Mouse (Mus musculus) right cerebral cortex, postnatal 36 days (tissue): ENCODE measurements around the gene Dusp22.

ENCODE experiments used
- DNase-seq, 2 experiments: peaks; one replicate each; pipeline ENCODE4 v3.0.0; 2022; ENCODE audit warnings: low spot score in 2 of 2, mixed read lengths in 1 of 2

Gene Dusp22

DNA sequence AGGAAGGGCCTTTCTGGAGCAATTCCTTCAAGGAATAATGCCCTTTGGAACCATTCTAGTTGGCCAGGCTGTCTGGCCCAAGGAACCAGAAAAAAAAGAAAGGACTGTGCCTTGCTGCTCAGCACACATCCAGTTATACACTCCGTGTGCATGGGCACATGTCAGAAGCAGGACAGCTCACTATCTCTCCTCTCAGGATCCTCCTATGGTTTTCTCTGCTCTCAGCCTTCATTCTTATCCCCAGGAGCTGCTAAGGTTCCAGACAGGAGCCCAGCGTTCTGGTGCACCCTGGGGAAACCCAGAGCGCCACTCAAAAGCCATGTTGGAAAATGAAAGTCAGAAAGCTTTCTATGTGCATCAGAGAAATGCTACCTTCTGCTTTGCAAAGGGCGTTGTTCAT is 55.8 kb downstream of the Dusp22 start:
- DNase-seq = no peak

DNA sequence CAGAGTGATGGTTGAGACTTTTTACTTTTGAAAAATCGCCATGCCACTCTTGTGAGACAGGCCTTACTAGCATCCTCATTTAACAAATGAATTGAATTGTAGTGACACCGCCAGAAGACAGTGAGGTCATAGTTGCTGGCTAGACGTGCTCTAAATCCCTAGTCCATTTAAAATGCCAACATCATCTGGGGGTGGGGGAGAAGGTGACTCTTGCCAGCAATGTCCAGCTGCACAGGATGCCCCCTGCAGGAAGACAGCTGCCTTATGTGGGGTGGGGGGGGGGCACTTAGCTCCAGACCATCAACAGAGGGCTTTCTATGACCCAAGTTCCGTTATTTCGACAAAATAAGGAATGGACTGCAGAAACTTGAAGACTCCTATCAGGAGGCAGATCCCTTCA is 56.8 kb downstream of the Dusp22 start:
- DNase-seq = no peak

DNA sequence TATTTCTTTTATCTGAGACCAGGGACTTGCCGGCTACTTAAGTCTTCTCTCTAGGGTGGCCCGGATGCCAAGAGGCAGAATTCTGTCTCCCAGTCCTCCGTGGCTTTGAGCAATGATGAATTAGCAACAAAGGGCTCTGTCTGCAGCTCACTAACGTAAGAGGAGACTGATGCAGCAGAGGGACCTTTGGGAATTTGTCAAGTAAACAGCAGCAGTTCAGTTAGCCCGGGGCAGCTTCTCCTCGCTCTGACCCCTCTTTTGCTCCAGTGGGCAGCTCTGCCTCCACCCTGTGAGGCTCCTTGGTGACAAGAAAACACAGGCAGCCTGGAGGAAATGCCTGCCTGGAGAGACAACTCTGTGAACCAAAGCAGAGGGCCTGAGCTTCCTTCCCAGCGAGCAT is 62.8 kb downstream of the Dusp22 start:
- DNase-seq = no peak

DNA sequence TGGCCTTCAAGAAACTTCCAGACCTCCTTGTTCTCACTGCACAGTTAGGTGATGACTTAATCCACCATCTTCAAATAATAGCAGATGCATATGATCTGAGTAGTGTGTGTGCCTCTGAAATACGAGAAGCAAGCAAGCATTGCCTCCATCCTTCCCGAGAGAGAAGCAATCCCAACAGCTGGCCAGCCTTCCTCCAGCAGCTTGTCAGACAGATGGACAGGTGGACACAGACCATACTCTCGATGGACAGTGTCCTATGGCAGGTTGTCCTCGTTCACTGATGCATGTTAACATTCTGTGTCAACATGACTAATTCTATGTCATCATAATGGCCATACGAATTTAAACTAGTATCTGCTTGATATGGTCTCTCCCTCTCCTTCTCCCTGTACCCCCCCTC is 63.5 kb downstream of the Dusp22 start:
- no peak for DNase-seq

DNA sequence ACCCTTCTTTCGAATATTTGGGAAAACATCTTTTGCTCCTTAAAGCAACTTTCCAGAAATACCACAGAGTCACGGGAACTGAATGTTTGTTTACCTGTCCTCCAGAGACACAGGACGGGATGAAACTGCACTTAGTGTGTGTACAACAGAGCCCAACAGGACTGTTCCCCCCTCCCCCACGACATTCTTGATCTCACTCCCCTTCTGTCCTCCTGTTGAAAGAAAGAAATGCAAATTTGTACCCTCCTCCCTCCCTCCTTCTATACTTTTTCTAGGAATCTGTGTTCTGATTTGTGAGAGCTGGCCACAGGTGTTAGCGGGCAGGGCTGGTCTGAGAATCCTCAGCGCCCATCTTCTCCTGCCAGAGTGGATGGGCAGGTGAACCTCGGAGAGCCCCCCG is 64.1 kb downstream of the Dusp22 start:
- DNase-seq = no peak

DNA sequence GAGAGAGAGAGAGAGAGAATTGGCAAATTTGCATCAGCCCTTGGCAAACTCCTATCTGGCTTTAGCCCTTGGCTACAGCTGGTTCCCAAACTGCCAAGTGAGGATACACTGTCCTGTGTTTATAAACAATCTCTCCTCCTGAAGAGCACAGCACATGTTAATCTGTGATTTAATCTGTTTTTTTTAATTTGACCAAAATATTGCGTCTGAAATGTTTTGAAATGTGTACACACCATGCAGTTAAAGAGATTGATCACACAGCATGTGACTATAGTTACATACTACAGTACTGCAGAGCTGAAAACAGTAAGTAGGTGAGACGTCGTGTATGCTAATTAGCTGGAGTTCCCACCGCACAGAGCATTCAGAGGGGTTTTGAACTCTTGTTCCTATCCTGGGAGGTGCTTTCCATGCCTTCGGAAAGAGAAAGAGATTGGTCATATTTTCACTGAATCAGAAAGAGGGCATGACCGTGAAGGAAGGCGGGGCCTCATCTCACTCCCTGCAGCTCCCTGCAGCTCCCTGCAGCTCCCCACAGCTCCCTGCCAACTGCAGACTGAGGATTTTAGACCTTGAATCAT is 65.0 kb downstream of the Dusp22 start:
- DNase-seq = no peak

DNA sequence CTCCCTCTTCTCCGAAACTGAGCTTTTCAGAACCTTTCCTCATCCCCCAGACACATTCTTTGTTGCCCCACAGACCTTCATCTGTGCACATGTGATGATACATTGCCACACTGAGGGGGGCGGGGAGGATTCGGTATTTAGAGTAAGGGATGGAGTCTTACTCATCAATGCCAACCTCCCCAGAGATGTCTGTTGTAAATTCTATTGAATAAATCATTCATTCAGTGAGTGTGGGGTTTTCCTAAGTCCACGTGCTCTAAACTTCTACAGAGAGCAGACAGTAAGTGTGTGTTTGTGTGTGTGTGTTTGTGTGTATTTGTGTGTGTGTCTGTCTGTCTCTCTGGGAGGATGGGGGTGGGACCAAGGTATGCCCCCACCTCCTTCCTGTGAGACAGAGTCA is 67.1 kb downstream of the Dusp22 start:
- no peak for DNase-seq

DNA sequence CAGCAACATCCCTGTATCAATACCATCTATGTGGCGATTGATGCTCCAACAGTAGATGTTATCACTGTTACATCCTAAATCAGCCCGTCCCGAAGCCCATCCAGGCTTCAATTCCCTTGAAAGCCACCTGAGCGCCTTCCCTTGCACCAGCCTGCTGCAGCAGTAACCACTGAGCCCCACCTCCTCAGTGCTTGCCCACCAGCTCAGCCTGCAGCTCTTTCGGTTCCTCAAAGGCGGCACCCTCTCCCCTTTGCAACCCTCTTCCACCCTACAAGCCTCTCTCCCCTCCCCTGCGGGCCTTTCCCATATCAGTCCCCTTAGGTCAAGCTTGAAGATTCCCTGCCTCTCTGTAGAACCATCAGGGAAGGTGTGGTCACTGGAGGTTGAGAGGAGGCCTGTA is 68.4 kb downstream of the Dusp22 start:
- no peak for DNase-seq

DNA sequence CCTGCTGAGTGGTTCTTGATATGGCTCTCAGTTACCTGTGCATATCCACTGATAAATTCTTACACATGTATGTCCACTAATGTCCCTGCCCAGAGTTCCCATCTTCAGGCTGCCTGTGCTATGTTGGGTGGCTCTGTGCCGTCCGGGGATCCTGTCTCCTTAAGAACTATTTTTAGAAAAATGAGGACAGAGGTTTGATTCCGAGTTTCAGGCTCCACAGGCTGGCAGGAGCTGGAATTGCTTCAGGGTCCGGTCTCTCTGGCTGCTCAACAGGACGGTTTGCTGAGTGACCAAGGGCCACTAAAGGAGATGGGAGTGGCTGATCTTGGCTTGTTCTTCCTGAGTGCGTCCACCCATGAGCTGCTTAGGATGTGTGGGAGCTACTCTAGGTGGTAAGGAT is 69.4 kb downstream of the Dusp22 start:
- DNase-seq = no peak

DNA sequence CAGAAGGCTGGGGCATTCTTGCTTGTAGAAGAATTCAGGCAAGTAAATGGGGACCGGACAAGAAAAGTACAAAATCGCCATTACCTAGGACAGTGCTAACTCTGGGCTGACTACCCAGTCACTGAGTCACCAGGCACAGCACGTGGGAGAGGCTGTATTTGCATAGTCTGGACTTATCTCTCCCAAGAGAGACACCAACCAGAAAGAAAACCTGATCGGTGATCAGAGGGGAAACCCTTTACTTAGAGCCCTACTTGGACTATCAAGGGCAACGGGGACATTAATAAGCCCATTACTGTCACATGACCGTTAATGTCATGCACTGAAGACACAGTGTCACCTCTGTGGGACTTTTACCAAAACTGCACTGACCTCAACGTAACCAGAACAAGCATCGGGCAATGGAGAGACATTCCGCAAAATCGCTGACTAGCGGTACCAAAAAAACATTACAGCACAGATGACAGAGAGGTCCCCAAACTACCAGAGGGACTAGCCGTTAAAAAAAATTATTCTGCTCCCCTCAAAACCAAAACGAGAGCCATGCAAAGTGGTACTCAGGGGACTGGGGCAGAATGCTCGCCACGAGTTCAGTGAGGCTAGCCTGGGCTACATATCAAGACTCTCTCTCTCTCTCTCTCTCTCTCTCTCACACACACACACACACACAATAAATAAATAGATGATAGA is 70.5 kb downstream of the Dusp22 start:
- no peak for DNase-seq

DNA sequence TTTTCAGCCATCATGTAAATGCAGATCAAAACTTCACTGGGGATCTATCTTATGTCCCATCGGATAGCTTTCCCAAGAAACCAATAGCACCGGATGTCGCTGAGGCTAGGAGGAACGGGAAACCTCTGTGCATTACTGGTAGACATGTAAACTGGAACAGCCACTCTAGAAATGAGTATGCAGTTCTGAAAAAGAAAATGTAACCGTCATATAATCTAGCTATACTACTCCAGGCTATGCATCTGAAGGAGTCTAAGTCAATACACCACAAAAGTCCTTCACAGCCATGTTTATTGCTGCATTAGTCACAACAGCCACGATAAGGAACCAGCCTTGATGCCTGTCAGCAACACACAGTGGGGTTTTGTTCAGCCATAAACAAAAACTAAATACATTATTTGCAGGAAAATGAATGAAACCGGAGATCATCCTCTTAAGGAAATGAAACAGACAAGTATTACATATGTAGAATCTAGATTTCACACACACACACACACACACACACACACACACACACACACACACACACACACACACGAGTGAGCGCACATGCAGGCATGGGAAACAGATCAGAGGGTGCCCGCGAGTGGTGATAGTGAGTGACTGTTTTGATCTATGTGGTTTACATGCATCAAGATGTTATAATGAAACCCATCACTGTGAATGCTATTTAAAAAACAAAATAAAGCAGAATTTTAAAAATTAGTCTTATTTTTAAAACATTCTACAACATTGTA is 73.1 kb downstream of the Dusp22 start:
- DNase-seq = no peak

DNA sequence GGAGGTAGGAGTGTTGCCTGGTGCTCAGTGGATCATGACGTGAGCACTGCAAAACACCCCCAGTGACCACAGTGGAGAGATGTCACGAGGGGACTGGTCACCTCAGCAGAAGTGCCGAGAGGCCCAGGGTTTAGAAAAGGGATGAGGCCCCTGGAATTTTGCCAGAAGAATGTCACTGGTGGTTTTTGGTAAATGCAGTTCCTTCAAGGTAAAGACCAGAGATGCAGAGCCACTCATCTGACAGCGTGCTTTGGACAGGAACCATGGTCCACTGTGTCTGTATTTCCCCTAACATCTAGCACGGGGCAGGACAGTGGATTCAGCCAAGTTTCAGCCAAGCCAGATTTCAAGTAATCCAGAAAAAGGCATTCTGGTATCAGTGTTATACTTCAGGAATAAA is 76.9 kb downstream of the Dusp22 start:
- DNase-seq = no peak

DNA sequence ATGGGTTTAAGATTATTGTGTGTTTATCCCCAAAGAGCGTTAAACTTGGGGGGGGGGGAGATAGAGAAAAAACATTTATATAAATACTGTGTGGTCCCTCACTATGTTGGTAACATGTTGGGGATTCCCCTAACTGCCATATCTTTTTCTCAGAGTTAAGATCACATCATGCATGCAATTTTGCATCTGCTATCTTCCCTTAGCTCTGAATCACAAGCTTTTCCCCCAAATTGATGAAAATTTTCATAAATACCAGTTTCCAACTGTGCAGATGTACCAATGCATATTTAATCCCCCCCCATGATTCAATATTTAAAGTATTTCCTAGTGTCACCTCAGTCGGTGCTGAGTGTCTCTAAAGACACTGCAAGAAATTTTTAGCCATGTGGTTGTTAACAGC is 77.5 kb downstream of the Dusp22 start:
- no peak for DNase-seq

DNA sequence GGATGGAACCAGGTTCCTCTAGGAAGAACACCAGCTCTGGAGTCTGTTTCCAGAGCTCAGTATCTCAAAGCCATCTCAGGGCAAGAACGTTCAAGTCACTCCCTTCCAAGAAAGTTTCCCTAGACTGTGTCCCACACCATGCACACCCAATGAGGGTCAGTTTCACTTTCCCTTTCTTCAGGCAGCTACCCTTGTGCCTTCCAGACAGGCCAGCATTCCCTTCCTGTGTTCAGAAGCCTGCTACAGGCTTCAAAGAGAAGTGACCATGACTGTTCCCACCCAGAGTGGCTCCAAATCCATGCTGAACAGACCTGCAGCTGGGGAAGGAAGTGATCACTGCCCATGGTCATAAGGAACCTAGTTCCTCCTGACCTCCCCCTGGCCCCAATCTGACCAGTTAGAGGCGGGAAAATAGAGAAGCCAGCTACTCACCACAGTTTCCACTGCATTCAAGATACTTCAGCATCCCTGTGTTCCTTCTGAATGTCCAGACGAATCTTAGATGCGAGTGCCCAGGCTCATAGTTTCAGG is 78.6 kb downstream of the Dusp22 start:
- no peak for DNase-seq

DNA sequence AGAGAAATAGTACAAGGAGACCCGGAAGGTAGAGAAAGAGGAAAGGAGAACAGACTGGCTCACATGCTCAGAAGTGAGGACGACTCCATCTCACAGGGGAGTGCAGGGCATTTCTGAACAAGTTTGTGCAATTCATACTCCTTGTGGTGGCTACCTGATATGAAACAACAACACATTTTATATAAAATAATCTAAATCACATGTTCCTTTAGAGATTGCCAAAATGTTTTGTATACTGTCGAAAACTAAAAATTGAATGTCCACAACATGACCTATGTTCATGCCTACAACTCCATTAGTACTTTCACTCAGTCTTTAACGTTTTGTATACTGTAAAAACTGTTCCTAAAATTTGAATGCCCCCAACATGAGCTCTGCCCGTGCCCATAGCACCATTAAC is 81.4 kb downstream of the Dusp22 start:
- no peak for DNase-seq

DNA sequence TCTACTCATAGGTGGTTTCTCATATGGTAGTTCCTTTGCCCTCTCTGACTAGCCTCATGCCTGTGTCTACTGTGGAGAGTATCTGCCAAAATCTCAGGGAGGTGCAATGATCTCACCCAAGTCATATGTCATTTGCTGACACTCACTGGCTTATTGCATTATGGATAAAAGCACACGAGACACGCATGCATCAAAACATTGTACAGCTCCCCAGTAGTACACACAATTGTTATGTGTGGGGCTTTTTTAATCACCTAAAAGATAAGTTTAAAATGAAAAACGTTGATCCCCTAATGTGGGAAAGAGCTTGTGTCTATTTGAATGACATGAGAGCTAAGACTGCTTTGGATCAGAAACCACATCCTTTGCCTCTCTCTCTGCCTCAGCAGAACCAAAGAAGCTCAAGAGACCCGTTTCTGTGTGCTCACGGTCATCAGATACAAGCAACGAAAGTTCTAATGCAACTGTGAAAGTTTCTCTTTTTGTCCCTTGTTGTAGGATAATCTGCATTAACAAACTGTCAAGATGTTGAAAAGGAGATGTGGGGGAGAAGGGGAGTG is 82.7 kb downstream of the Dusp22 start:
- DNase-seq = no peak

DNA sequence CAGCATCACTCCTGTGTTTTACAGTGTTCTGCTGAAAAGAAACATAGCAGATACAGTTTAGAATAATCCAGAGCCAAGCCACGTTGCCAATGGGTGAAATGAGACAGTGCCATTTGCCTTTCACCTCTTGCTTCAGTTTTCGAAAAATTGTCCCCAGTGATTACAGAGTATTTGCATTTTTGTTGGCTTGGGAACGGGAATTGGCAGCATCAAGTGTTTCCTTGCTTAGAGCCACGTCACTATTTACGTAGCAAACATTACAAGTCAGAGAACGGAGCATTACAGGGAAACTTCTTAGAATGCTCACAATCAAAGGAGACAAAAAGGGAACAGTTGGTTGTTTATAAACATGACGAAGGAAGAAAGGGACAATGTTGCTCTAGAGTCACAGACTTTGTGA is 85.3 kb downstream of the Dusp22 start:
- DNase-seq = no peak

DNA sequence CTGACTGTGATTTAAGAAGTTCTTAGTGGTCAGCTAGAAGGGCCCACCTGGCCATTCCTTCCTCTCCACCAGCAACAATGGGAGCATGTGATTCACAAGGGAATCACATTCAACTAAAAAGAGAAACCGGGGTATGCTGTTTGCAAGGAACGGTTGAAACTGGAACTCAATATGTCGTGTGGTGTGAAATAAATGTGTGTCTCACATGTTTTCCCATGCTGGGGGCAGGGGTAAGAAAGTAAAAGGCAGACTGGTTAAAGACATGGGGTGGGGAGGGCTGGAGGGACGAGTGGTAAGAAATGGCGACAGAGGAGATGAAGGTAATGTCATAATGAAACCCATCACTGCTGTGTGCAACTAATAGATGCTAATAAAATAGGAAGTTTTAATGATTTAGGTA is 87.3 kb downstream of the Dusp22 start:
- no peak for DNase-seq

DNA sequence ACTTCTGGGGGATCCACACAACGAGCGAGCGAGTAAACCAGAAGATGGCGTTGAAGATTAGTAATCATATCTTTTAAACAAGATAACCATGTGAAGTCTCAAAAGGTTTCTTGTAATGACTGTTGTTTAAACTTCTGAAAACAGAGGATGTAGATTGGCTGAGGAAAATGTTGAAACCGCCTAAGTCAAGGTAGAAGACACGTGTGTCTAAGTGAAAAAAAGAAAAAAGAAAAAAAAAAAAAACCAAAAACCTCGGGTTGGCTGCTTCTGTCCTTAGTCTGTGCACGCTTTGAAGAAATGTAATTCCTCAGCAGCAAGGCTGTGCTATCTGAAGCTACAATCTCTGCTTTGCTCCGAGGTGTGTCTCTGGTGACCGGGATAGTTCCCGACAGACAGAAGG is 87.7 kb downstream of the Dusp22 start:
- DNase-seq = no peak

DNA sequence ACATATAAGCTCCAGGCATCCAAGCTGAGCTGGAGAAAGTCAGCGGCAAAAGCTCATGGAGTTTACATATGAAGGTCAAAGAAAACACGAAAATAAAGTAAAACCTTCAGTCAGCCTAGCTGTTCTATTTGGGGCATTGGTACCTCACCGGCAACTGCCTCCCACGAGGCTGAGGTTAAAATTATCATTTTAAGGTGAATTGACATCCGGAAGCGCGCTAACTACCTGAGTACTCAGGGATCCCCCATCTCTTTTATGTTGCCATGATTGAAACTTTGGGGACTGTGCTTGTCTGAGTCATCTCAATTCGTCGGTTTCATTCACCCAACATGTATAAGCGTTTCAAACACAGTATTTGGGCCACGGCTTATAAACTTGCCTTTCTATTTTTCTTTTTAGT is 88.5 kb downstream of the Dusp22 start:
- no peak for DNase-seq

DNA sequence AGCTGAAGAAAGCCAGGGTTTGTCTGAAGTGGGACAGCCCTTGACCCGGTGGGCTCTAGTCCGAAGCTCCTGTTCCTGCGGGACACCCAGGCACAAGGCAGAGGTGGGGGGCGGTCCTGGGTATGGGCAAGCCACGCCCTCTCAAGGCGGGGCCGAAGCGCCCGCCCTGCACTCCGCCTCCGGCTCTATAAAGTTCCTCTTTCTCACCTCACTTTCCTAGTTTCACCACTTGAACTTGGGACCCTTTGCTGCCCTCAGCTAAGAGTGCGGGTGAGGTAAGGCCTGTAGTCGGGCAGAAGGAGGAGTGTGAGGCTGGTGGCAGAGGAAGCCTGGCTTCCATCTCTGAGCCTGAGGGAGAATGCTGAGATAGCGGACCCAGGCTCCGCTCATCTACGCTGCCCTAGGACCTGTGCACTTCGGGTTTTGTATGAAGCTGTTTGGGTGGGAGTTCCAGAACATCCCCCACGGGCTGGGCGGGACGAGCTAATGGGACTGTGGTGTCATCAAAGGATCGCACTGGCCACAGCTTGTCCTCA is 89.3 kb downstream of the Dusp22 start, which contains the start of gene Irf4:
Gene Irf4 (plus strand): TSS at position 206 of the 536 bp plus-strand sequence.
- DNase-seq = no peak

DNA sequence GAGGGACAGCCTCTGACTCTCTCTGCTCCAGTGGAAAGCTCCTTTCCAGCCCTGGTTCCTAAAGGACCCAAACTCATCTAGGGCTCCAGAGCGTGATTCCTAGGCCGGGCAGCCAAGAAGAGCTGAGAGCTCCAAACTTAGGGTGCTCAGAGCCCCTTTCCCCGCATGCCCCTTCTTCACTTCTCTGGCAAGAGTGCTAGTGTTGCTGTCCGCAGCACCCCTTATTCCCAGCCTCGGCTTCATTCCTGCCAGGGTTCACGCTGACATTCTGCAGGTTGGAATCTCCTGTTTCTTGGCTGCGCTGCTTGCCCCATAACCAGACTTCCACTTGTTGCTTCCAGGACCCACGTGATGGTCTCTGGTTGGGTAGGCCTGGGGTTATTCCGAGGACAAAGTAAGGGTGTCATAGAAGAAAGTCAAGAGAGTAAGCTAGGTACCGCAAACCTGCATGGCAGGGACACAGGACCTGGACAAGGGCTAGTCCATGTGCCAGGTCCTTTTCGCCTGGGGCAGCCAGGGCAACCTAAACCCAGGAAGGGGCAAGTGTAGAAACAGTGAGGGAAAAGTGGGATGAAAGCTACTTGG is 89.8 kb downstream of the Dusp22 start:
- no peak for DNase-seq
